Mouse (Mus musculus): Measurements from ENCODE around the gene Txndc12. TPM values are rescaled to one million over a fixed set of nuclear protein-coding genes. Genes with fewer than 3 reads are reported as not detected.

Txndc12 gene
- 79.6 and 80.6 TPM in 2 replicates for polyA plus RNA-seq (2015; fragmentation: Nextera tagmentation; extraction: Ambion mirVana)

DNA sequence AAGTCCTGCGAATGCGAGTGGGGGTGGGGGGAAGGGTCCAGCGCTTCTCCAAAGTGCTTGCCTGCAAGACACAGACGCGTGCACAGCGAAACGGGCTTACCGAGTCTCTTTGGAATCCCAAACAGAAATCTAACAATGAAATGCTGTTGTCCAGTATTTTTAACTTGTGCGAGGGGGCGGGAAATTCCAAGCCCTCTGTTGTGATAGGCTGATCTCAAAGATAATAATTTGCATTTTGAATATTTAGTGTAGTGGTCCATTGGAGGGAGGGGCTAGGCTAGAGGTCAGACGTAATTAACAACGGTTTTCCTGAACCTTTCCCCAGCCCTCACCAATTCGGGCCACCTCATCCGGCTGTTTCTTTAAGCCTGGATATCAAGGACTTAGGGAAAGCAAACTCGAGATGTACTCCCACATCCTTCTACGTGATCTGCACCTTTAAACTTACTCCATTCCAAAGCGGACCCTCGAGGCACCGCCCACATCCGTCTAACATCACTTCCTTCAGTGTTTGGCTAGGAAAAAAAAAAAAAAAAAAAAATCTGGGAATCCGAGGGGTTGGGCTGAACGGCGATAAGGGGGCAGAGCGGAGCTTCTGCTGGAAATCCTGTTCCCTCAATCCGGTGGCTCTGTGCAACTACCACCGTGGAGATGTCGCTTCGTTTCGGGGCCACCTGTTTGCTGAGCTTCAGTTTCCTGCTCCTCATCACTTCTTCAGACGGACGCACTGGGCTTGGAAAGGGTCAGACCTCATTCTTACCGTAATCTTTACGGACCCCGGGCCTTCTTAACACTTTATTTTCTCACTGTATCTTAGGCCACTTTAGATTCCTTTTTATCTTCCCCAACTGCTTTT is at the start of gene Txndc12:
Gene Txndc12 (plus strand): TSS at position 487 of the 856 bp plus-strand sequence.
- Histone ChIP-seq H3K9ac (replicated peaks) (peak within 1 kb of the TSS; percentile 92), H3K4me2 (replicated peaks) (peak within 1 kb of the TSS; percentile 85), H3K4me1 (replicated peaks) (peaks cover 43% of the 10 kb centered on the region), H3K9me3 (no peaks in the 10 kb centered on the region), H3K4me3 (replicated peaks) (peak within 1 kb of the TSS; percentile 55), H3K27me3 (no peaks in the 10 kb centered on the region), H3K27ac (peak within 1 kb of the TSS; percentile 99), H3K36me3 (peaks cover 10% of the 10 kb centered on the region)
- ATAC-seq = peak; percentile 79
- under 1% methylated on average over 34 of the region's 34 CpGs for WGBS

DNA sequence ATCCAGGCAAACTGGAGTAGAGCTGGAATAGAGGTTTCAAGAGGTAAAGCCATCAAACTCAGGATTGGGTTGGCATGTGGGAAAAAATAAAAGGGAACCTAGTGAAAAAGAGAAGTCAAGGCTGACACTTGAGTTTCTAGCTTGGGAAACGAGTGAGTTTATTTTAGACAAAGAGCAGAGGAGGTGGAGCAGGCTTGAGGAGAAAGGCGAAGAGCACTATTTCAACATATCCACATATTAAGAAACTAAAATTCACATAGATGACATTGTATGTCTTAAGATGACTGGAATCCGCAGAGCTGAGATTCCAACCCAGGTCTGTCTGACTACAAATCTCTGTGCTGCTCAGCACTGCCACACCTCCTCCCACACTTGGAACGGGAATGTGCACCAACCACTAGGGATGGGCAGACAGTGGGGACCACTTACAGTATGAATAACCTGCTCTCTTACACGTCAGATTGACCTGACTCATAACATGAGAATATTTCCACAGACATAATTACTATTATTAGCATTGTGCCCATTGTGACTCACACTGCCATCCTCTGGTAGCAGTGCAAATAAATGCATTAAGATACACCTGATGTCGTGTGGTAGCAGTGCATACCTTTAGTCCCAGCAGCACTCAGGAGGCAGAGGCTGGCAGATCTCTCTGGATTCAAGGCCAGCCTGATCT is 45.0 kb upstream of the Txndc12 start:
- 85% methylated on average over 6 of the region's 6 CpGs for WGBS
- ATAC-seq = no peak
- no peaks in the 10 kb centered on the region for H3K9me3 ChIP-seq
- H3K27me3 ChIP-seq = no peaks in the 10 kb centered on the region
- H3K27ac ChIP-seq = no peak overlapping the region
- no peaks in the 10 kb centered on the region for H3K36me3 ChIP-seq
- no peak overlapping the region for H3K4me2 ChIP-seq (replicated peaks)
- H3K4me1 ChIP-seq (replicated peaks) = no peaks in the 10 kb centered on the region
- no peak overlapping the region for H3K4me3 ChIP-seq (replicated peaks)
- no peak overlapping the region for H3K9ac ChIP-seq (replicated peaks)

DNA sequence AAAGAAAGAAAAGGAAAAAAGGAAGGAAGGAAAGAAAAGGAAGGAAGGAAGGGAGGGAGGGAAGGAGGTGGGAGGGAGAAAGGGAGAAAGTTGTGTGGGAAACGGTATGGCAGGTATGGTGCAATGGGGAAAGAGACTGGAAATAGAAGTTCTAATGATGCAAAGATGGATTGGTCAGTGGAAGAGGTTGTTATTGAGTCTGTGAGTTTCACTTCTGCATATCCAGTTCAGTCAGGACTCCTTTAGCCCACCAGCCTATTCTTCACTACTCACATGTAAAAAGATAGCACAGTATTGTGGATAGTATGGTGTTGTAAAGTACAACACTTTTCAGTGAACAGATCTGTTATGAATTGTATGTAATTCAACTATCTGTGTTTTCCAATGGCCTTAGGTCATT is 43.9 kb upstream of the Txndc12 start:
- H3K4me3 ChIP-seq (replicated peaks) = no peak overlapping the region
- no peaks in the 10 kb centered on the region for H3K9me3 ChIP-seq
- H3K4me1 ChIP-seq (replicated peaks) = no peaks in the 10 kb centered on the region
- no peaks in the 10 kb centered on the region for H3K27me3 ChIP-seq
- H3K27ac ChIP-seq = no peak overlapping the region
- ATAC-seq = no peak
- no peak overlapping the region for H3K9ac ChIP-seq (replicated peaks)
- H3K4me2 ChIP-seq (replicated peaks) = no peak overlapping the region
- WGBS = 69% methylated on average over 1 of the region's 1 CpGs
- H3K36me3 ChIP-seq = no peaks in the 10 kb centered on the region

DNA sequence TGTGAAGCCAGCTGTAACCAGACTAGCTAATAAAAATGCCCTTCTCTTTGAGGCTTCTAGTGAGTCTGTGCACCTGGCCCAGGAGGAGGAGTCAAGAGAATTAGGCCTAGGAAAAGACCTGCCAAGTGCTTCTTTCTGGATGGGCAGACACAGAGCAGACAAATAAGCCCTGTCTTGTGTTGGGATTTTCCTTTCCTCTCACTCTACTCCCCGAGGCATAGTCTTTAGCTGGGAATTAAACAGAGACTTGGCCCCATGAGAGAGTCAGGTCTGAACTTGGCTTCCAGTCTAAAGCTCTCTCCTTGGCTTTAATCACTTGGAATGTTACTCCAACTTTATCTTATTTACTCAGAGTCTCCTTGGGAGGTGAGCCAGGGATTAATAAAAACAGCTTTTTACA is 40.5 kb upstream of the Txndc12 start:
- Histone ChIP-seq H3K27me3 (no peaks in the 10 kb centered on the region), H3K4me3 (replicated peaks) (no peak overlapping the region), H3K27ac (no peak overlapping the region), H3K4me1 (replicated peaks) (no peaks in the 10 kb centered on the region), H3K9ac (replicated peaks) (no peak overlapping the region), H3K4me2 (replicated peaks) (no peak overlapping the region), H3K9me3 (no peaks in the 10 kb centered on the region), H3K36me3 (no peaks in the 10 kb centered on the region)
- no peak for ATAC-seq
- WGBS = 63% methylated on average over 1 of the region's 1 CpGs

DNA sequence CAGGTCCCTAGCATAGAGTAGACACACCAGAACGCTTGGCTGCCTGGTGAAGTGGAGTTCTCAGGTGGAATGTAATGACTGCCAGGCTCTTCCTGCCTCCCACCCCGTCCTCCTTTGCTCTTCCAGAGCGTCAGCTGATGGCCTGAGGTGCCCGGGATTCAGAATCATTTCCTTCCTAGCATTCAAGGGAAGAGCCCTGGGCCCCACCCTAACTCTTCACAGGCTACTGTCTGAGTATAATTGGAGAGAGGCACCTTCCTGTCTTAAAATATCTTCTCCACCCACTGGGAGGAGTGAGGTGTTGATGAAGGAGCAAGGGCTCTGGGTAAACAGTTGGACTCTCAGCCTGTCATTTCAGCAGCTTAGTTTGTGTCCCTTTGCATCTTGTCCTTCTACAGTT is 37.7 kb upstream of the Txndc12 start:
- H3K9me3 ChIP-seq = no peaks in the 10 kb centered on the region
- no peaks in the 10 kb centered on the region for H3K4me1 ChIP-seq (replicated peaks)
- no peak overlapping the region for H3K4me2 ChIP-seq (replicated peaks)
- no peaks in the 10 kb centered on the region for H3K36me3 ChIP-seq
- no peaks in the 10 kb centered on the region for H3K27me3 ChIP-seq
- H3K4me3 ChIP-seq (replicated peaks) = no peak overlapping the region
- H3K27ac ChIP-seq = no peak overlapping the region
- WGBS = 66% methylated on average over 4 of the region's 4 CpGs
- no peak for ATAC-seq
- H3K9ac ChIP-seq (replicated peaks) = no peak overlapping the region

DNA sequence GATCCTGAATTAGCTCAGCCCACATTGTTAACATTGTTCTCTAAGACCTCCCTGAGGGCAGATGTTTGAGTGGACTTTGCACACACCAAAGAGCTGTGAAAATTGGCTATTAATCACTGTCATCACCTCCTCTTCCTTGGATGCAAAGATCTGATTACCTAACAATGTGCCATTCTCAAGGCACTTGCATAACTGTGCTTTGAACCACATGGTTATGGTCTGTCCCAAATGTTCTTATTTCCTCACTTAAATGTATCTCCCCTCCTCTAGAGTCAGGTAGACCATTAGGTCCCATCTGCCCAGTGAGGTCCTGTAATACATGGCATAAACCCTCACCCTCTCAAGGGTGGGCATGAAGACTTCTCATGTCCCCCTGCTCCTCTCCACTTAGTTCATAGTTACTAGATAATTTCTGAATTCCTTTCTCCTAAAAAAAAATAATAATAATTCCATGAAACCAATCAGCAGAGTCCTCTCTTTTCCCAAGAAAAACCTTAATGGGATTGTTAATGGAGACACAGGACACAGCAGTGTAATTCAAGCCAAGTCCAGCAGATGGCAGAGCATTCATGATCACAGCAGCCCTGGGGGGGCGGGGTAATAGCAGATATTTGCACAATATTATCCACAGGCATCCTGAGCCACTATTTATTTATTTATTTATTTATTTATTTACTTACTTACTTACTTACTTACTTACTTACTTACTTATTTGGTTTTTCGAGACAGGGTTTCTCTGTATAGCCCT is 36.1 kb upstream of the Txndc12 start:
- no peak overlapping the region for H3K4me2 ChIP-seq (replicated peaks)
- no peaks in the 10 kb centered on the region for H3K4me1 ChIP-seq (replicated peaks)
- no peak for ATAC-seq
- WGBS = 56% methylated on average over 2 of the region's 2 CpGs
- no peak overlapping the region for H3K9ac ChIP-seq (replicated peaks)
- no peak overlapping the region for H3K27ac ChIP-seq
- H3K27me3 ChIP-seq = no peaks in the 10 kb centered on the region
- H3K36me3 ChIP-seq = no peaks in the 10 kb centered on the region
- no peaks in the 10 kb centered on the region for H3K9me3 ChIP-seq
- no peak overlapping the region for H3K4me3 ChIP-seq (replicated peaks)

DNA sequence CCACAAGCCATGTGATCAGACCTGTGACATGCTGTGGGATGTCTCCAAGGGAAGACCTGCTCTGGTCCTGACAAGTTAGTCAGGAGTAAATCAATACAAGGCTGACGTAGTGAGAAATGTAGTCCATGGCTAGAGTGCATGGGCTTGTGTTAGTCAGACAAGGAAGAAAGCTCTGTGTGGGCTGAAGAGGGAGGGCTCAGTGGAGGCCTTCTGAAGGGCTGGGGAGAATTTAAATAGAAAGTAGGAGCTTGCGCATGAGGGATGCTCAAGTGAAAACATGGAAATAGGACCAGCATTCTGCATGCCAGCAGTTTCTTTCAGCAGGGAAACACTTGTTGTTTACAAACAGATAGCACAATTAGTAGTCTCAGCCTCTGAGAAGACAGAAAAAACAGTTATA is 30.9 kb upstream of the Txndc12 start:
- no peak overlapping the region for H3K4me3 ChIP-seq (replicated peaks)
- 81% methylated on average over 2 of the region's 2 CpGs for WGBS
- no peak for ATAC-seq
- no peak overlapping the region for H3K27ac ChIP-seq
- no peak overlapping the region for H3K4me2 ChIP-seq (replicated peaks)
- no peaks in the 10 kb centered on the region for H3K27me3 ChIP-seq
- H3K9me3 ChIP-seq = no peaks in the 10 kb centered on the region
- H3K4me1 ChIP-seq (replicated peaks) = no peaks in the 10 kb centered on the region
- no peak overlapping the region for H3K9ac ChIP-seq (replicated peaks)
- H3K36me3 ChIP-seq = no peaks in the 10 kb centered on the region

DNA sequence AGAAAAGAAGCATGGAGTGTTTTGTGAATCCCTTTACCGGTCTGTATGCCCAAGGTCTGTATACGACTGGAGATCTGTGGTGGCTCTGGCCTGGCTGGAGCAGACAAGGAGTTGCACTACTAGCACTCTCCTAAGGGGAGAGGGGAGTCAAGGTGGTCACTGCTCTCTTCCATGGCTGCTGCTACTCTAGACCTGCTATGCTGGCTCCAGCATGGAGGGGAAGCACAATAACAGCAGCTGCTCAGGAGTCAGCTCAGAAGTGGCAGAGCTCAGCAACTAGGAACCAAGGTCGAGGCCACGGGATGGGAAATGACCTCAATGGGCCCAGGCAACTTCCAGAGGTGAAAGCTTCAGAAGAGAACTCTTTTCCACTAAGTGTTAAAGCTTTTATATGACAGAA is 23.3 kb upstream of the Txndc12 start:
- no peaks in the 10 kb centered on the region for H3K9me3 ChIP-seq
- H3K4me1 ChIP-seq (replicated peaks) = no peaks in the 10 kb centered on the region
- H3K9ac ChIP-seq (replicated peaks) = no peak overlapping the region
- H3K27me3 ChIP-seq = no peaks in the 10 kb centered on the region
- H3K36me3 ChIP-seq = peaks cover 12% of the 10 kb centered on the region
- WGBS = 76% methylated on average over 4 of the region's 4 CpGs
- no peak overlapping the region for H3K27ac ChIP-seq
- H3K4me3 ChIP-seq (replicated peaks) = no peak overlapping the region
- no peak overlapping the region for H3K4me2 ChIP-seq (replicated peaks)
- no peak for ATAC-seq

DNA sequence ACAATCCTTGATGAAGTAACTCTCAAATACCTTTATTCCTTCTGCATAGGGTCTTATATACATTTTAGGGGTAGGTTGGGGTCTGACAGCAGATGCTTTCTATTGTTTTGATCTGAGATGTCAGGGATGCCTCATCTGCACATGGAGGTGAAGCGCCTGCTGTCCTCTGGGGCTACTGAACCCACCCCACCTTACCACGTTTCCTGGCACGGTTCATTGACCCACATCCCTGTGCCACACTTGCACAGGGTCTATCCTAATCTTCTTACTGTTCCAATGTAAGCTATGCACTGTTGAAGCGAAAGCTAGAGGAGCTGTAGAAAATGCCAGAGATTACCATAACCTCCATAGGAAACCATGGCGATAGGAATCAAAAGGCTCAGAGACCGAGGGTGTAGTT is 22.9 kb upstream of the Txndc12 start:
- Histone ChIP-seq H3K4me2 (replicated peaks) (no peak overlapping the region), H3K36me3 (peaks cover 12% of the 10 kb centered on the region), H3K9me3 (no peaks in the 10 kb centered on the region), H3K27ac (no peak overlapping the region), H3K9ac (replicated peaks) (no peak overlapping the region), H3K4me3 (replicated peaks) (no peak overlapping the region), H3K4me1 (replicated peaks) (no peaks in the 10 kb centered on the region), H3K27me3 (no peaks in the 10 kb centered on the region)
- ATAC-seq = peak; percentile 50; the same call in 1 of the 2 replicates
- WGBS = 49% methylated on average over 6 of the region's 6 CpGs

DNA sequence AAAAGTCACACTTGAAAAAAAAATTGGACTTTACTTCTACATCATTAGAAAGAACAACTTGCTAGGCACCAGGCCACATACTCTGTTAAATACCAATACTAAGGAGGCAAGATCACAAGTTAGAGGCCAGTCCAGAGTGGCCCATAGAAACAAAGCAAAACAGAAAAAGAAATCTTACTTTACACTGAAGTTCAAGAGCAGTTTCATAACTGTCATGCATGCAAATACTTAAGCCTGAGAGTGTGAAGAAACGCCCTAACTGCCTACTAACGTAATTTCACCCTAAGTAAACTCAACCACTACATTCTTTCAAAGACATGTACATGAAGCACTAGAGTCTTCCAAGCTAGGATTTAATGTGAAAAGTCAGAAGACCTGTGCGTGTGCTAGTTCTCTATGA is 8.7 kb upstream of the Txndc12 start:
- no peak for ATAC-seq
- H3K4me1 ChIP-seq (replicated peaks) = peaks cover 5% of the 10 kb centered on the region
- H3K36me3 ChIP-seq = peaks cover 77% of the 10 kb centered on the region
- no peaks in the 10 kb centered on the region for H3K27me3 ChIP-seq
- H3K4me2 ChIP-seq (replicated peaks) = no peak overlapping the region
- 97% methylated on average over 3 of the region's 3 CpGs for WGBS
- no peak overlapping the region for H3K9ac ChIP-seq (replicated peaks)
- H3K27ac ChIP-seq = no peak overlapping the region
- H3K4me3 ChIP-seq (replicated peaks) = no peak overlapping the region
- H3K9me3 ChIP-seq = no peaks in the 10 kb centered on the region

DNA sequence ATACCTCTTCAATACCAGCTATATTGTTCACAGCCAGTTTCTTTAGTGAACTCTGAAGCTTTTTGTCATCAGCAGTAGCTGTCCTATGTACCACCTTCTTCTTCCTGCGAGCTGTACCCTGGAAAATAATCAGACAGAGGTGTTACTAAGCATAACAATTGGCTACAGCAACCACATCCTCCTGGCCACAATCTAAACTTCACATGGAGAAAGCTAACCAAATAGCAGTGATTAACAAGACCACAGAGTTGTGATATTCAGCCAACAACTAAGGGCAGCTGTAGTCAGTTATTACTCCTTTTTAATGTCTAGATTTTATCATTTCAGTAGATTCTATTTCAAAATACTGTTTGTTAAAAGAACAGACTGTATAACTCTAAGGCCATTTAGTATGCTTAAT is 8.3 kb upstream of the Txndc12 start:
- no peaks in the 10 kb centered on the region for H3K9me3 ChIP-seq
- peaks cover 73% of the 10 kb centered on the region for H3K36me3 ChIP-seq
- H3K9ac ChIP-seq (replicated peaks) = no peak overlapping the region
- no peak for ATAC-seq
- H3K27me3 ChIP-seq = no peaks in the 10 kb centered on the region
- H3K4me1 ChIP-seq (replicated peaks) = peaks cover 9% of the 10 kb centered on the region
- H3K27ac ChIP-seq = no peak overlapping the region
- H3K4me2 ChIP-seq (replicated peaks) = no peak overlapping the region
- H3K4me3 ChIP-seq (replicated peaks) = no peak overlapping the region
- WGBS = 94% methylated on average over 1 of the region's 1 CpGs

DNA sequence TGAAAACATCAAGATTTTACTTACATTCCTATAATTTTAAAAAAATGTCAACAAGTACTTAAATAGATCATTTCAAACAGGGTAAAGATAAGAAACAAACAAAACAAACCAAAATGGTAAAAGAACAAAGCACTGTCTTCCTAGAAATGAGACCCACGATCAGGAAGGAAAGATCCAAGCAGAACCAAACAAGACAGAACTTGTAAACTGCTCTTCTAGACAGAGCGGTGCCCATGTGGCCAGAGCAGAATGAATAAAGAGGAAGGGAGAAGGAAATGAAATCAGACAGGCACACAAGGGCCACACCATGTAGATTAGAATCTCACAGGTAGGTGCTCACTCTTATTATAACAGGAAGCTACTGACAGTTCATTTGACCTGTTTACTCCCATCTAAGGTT is 7.8 kb upstream of the Txndc12 start:
- Histone ChIP-seq H3K36me3 (peaks cover 71% of the 10 kb centered on the region), H3K27ac (no peak overlapping the region), H3K4me2 (replicated peaks) (no peak overlapping the region), H3K9ac (replicated peaks) (no peak overlapping the region), H3K4me3 (replicated peaks) (no peak overlapping the region), H3K4me1 (replicated peaks) (peaks cover 14% of the 10 kb centered on the region), H3K9me3 (no peaks in the 10 kb centered on the region), H3K27me3 (no peaks in the 10 kb centered on the region)
- WGBS = 93% methylated on average over 2 of the region's 2 CpGs
- no peak for ATAC-seq

All from midbrain, embryonic 13.5 days (tissue).